Mouse (Mus musculus) testis, adult 2 months (tissue): ENCODE measurements at regions not wholly inside any gene's neighbourhood (a gene's known extent, or its start where the extent isn't known, plus 50 kb on each side); places are given as distances from the start of the nearest gene placed in this dataset.

Experiments
- CTCF ChIP-seq: fragments of 200-500 bp; IDR thresholded peaks from 2 replicates; pipeline ENCODE4 v1.5.1; 2012; ENCODE audit warnings: low read depth, mild to moderate bottlenecking, inconsistent platforms, low read length, moderate library complexity; ENCODE audit not compliant: control insufficient read depth, insufficient read depth, insufficient replicate concordance
- POLR2A ChIP-seq: fragments of 200-500 bp; IDR thresholded peaks from 2 replicates; pipeline ENCODE4 v1.6.1; 2012; ENCODE audit warnings: low read depth, mild to moderate bottlenecking, inconsistent platforms, low read length, moderate library complexity; ENCODE audit not compliant: control insufficient read depth

- TF ChIP-seq CTCF (no peak), POLR2A (no peak)
Observed at GRCm38 (mm10) chr5:111681362-111682028, 52.2 kb upstream of the Gm26897 start.
